Mouse (Mus musculus): Measurements from ENCODE around the gene Gm20388.
A peak's percentile ranks its signal among the peaks of the same experiment; 100 is the strongest.

Gene Gm20388

GRCm38 (mm10) chr8:120051006-120051405, 140.4 kb downstream of the Gm20388 start:
- peak; percentile 30 to 59 for DNase-seq

GRCm38 (mm10) chr8:120051908-120052307, 141.3 kb downstream of the Gm20388 start:
- no peak for DNase-seq

- DNase-seq = peak; percentile 39 to 76
Observed at GRCm38 (mm10) chr8:120052318-120052717, 141.7 kb downstream of the Gm20388 start.

- no peak for DNase-seq
Observed at GRCm38 (mm10) chr8:120054833-120055232, 144.2 kb downstream of the Gm20388 start.

GRCm38 (mm10) chr8:120057078-120057477, 146.4 kb downstream of the Gm20388 start:
- peak in 1 of 2 experiments; percentile 60 for DNase-seq

GRCm38 (mm10) chr8:120062742-120063141, 152.1 kb downstream of the Gm20388 start:
- DNase-seq = no peak

- no peak for DNase-seq
Observed at GRCm38 (mm10) chr8:120063326-120063725, 152.7 kb downstream of the Gm20388 start.

DNA sequence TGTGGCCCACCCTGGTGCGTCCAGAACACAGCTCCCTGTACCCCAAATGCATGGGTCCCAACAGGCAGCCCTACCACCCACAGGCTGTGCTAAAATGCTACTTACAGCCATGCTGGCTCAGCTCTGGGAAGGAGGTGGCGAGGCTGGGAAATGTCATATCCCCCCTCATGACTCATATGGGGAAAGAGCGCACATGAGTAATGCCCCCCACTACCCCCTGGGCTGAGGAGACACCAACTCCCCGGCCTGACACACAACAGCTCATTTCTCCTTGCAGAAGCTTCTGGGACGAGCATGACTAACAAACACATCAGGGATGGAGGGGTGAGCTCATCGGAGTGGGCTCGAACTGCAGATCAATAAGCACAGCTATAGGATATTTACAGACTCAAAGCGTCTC, 155.0 kb downstream of the Gm20388 start:
- DNase-seq = no peak

GRCm38 (mm10) chr8:120066226-120066625, 155.6 kb downstream of the Gm20388 start:
- DNase-seq = no peak

- peak; percentile 56 to 82 for DNase-seq
Observed at GRCm38 (mm10) chr8:120067936-120068668, 157.5 kb downstream of the Gm20388 start.

GRCm38 (mm10) chr8:120071684-120072083, 161.0 kb downstream of the Gm20388 start:
- peak; percentile 78 to 87 for DNase-seq

GRCm38 (mm10) chr8:120072259-120072658, 161.6 kb downstream of the Gm20388 start:
- no peak for DNase-seq

DNA sequence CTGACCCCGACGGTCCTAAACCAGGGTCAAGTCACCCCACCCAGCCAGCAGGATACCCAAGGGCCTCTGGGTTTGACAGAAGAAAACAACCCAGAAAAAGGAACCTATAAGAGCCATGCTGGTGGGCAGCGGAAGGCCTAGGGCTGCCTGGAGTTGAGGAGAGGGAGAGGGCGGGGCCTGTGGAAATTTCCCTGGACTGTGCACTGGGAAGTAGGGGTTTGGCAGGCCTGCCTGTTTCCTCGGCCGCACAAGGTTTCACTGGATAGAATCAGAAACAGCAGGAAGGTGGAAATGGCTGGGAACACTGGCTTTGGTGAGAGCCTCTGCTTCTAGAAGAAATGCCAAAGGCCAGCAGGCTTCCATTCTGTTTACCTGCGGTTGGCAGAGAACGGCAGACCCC, 162.2 kb downstream of the Gm20388 start:
- no peak for DNase-seq

- no peak for DNase-seq
Observed at GRCm38 (mm10) chr8:120074516-120074915, 163.9 kb downstream of the Gm20388 start.

GRCm38 (mm10) chr8:120075347-120075746, 164.7 kb downstream of the Gm20388 start:
- no peak for DNase-seq

DNA sequence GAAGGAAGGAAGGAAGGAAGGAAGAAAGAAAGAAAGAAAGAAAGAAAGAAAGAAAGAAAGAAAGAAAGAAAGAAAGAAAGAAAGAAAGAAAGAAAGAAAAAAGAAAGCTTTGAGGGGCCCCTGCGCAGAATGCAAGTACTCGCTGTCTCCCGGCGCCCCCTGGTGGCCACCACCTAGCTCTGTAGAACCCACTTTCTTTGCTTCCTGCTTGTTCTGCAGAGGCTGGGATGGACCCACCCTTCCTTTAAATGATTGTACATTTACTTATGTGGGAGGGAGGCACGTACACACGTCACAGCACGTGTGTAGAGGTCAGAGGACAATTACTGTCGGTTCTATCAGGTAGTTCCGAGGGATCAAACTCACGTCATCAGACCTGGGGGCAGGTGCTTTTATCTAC, 167.4 kb downstream of the Gm20388 start:
- DNase-seq = peak; percentile 80 to 82

- no peak for DNase-seq
Observed at GRCm38 (mm10) chr8:120079361-120079760, 168.7 kb downstream of the Gm20388 start.

GRCm38 (mm10) chr8:120083261-120083660, 172.6 kb downstream of the Gm20388 start:
- DNase-seq = no peak

- DNase-seq = no peak
Observed at GRCm38 (mm10) chr8:120084783-120085182, 174.1 kb downstream of the Gm20388 start.

DNA sequence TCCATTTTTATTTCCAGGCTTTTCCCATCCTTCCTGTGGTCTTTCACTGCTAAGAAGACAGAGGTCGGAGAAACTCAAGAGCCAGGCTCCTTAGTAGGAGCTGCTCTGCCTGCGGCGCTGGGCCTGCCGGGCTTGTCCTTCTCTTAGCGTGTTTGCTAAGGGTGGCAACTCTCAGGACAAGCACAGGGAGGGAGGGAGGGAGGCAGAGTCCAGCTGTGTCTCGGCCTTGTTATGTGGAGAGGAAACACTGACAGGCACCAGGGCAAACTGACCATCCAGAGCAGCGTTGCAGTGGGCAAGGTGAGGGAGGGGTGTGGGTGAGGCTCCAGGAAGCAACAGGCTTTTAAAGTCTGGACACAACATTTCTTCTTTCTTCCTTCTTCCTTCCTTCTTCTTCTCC, 178.9 kb downstream of the Gm20388 start:
- DNase-seq = no peak

- no peak for DNase-seq
Observed at GRCm38 (mm10) chr8:120091032-120091431, 180.4 kb downstream of the Gm20388 start.

DNA sequence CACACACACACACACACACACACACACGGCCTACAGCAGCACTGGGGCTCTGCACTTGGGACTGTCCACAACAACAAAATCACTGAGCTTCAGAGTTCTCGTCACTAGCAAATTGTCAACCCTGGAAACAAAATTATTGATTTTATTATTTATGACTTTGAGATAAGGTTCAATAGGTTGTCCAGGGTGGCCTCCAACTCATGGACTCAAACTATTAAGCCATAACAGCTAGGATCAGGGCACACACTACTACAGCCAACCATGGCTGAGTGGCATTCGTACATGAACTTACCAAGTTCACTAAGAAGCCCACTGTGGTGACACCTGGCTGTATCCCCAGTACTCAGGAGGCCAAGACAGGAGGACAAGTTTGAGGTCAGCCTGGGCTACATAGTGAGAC, 182.5 kb downstream of the Gm20388 start:
- no peak for DNase-seq

- DNase-seq = no peak
Observed at GRCm38 (mm10) chr8:120094801-120095200, 184.2 kb downstream of the Gm20388 start.

DNA sequence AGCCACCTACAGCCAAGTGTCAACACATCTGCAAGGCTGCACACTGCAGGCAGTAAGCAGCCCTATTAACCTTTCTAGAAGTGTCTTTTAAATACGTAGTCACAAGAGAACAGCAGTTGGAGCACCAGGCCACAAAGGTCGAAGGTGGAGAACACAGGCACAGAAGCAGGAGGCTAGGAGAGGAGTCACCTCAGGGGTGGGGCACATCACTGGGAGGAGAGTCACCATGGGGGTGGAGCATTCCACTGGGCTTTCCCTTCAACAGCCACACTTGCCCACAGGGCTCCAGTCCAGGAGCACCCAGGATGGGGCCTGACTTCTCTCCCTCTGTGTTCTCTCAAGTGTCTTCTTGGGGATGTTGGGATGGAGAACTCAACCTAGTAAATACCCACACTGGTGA, 185.8 kb downstream of the Gm20388 start:
- no peak for DNase-seq
